Mouse (Mus musculus) thymus, postnatal 25 days (tissue): ENCODE measurements around the gene Ghitm.
"Not testable (repeated sequence)": the region's sequence is repeated elsewhere in the genome, so short reads cannot be mapped to it uniquely, and the experiment has no call there.

Source experiments
- DNase-seq: peaks from one replicate; pipeline ENCODE4 v3.0.0; 2022

Gene Ghitm

DNA sequence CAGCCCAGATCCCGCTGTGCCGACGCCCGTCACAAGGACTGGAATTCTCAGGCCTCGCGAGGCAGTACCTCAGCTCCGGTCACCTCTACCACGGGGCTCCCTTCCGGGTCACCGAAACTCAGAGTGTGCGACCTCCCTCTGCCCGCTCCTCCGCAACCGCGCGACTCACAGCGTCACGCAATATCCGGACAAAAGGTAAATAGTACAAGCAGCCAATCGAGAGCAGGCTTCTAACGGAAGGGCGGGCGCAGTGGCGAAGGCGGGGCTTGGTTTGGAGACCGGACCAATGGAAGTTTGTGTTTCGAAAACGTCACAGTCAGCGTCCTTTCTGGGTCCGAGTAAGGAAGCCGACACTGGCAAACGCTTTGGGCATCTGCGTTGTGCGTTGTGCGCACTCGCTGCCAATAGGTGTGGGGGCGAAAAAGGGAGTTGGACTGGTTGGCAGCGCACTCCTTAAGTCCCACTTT is at the start of gene Ghitm:
Ghitm (minus strand) TSS at position 146 of the 467 bp plus-strand sequence.
- DNase-seq, result peak; percentile 97

DNA sequence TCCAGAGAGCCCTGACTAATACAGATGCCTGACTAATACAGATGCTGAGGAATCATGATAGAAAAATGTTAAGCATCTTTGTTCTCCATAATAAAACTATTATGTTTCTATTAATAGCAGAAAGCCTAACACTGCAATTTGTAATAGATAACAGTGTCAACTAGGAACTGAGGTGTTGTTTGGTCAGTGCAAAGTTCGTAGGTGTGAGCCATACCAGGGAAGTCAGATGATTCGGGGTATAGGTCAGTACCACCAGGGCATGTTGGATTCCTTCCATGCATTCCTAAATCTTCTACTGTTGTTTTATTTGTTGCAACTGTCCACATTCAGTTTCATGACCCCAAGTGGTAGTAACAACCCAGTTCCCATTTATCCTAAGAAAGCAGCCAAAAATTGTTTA is 49.8 kb upstream of the Ghitm start:
- no peak for DNase-seq

DNA sequence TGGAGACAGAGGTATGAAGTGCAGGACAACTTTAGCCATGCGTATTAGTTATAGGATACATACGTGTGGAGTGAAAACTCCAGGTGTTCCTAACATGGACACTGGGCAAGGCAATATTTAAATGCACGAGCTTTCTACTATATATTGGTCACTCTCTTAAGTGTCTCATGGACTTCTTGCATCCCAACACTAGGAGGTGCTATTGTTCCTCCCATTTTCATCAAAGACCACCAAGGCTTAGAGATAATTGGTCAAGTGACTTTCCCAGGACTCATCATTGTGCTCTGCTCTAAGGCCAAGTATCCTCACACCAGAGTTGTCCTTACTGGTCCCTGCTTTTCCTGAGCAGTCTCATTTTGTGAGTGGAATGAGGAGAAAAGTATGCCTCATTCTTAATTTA is 39.4 kb upstream of the Ghitm start:
- DNase-seq, result no peak

DNA sequence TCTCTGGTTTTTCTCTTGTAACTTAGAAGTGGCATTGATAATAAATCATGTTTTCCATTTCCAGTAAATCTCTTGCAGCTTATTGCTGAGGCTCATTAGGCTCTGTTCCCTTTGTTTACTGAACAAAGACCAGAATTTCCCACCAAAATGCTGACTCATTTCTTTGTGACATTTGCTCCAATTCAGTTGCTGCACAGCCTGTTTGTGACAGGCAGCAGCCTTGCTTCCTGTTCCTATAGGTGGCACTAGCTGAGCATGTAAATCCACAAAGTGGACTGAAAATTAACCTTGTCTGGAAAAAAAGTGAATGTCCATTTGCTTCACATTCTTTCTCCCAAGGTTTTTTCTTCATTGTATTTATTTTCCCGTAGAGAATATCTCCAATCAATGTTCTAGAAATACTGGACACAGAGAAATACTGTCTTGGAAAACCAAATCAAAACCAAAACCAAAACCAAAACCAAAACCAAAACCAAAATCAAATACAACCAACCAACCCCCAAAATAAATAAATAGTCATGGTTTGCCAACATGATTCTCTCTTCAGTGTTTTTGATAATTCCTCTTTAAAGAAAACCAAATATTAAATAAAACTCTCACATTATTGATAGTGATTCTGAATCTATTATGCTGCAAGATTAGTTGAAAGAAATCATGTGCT is 30.3 kb upstream of the Ghitm start:
- DNase-seq, result no peak

DNA sequence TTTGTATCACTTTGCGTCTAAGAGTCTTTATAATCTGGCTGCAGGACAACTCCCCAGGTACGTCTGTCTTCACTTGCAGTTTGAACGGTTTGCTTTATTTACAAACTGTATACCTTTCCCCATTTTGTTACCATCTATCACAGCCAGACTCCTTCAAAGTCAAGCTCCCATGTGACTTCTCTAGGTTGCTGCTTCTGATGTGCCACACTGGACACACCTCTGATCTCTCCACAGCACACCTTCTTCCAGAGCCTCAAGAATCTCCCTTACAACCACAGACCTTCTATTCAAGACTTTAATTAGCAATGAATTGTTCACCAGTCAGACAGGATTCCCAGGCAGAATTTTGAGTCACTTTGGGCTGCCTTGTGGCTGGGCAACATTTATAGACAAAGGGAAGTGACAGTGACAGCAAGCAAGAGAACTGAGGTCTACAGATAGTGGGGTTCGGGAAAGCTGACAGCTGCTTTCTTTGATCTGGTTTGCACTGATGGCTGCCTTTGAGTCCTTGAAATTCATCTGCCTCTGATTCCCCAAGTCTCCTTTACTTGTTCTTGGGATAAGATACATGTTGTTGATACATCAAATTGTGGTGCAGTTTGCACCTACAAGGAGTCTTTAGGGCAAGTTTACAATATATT is 29.4 kb upstream of the Ghitm start:
- no peak for DNase-seq

DNA sequence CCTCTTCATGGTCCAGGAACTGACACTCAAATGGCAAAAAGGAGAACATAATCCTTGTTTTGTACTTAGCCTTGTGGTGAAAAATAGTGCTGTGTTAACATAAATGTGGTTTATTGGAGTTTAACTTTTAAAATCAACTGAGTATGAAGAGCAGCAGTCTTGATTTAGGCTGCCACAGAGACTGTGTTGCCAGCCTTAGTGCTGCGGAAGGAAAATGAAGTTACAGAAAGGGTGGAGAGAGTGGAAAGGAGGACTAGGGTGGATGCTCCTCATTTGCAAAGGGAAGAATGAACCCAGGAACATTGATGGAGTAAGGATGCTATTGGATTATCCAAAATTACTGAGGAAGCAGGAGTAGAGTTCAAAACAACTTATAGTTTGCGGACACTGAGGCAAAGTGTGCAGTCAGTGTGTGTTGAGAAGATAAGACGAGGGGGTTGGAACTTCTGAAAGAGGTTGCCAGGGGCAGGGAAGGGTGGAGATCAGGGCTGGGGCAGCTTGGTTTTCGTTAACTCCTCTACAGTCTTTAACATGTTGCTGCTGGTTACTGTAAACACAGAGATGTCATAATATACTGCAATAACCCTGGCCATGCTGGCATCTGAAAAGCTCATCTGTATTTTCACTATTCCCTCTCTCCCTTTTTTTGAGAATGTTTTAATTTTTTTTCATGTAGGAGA is 28.3 kb upstream of the Ghitm start:
- no peak for DNase-seq

DNA sequence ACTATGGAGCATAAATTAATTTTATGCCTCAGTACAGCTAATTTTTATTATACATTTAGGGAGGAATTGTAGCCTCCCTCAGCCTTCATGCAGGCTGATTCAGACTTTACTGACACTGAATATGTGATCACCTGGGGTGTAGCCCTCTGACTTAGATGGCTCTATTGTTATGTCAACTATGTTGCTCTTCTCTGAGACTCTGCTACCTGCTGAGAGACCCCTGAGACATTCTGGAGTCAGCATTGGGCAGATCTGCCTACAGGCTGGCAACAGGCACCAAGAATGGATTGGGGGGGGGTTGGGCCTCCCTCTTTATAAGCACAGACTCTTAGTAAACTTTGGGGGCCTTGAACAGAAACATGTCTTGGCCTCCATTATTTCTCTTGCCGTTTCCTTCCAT is 19.3 kb upstream of the Ghitm start:
- no peak for DNase-seq

DNA sequence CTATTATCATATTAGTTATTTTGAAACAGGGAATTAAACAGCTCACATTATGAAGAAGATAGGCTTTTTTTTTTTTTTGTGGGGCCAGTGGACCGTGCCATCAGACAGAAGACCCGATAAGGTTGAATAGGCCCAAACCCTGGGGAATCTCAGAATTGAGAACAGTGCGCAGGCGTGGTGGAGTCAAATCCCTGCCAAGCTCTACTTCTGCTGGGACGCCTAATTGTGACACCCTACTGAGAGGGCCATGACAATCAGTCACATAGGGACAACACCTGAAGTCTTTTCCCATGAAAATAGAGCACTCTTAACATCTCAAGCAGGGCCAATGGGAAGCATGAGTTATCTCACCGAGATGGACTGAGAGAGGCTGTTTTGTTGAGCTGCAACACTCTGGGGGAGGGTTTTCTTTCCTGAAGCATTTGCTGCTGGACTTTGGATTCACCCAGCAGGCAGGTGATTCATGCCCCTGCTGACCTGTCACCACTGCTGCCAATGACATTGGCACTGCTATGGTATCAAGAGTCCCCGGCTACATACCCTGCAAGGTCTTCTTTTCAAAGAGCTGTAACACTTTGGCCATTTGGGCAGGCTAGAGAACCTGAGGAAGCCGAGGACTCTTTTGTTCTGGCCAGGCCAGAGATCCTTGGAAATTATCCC is 4.1 kb upstream of the Ghitm start:
- no peak for DNase-seq

DNA sequence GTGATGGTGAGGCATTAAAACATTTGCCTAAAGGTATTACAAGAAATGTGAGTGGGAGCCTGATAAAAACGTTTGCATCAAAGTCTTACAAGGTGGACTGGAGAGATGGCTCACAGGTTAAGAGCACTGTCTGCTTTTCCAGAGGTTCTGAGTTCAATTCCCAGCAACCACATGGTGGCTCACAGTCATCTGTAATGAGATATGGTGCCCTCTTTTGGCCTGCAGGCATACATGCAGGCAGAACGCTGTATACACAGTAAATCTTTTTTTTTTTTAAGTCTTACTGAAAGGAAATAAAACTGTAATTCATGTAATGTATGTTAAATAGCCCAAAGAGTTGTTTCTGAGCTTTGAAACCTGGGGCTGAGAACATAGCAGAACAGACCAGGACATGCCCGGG is 2.5 kb upstream of the Ghitm start:
- not testable (repeated sequence) for DNase-seq

DNA sequence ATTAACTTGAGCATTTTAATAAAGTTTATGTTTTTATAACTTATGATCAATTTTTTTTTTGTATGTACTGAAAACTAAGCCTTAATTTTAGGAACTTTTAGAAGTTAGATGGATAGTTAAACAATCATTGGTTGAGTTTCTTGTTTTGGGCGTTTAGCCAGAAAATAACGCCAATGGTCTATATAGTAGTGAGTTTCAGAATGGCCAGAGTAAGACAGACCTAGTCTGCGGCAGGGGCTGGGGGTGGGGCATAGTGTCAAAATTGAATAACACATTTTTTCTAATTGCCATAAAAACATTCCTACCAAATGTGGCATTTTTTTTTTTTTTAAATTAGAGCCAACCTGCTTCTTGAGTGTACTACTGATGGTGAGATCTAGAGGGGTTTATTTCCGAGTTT is 1.0 kb upstream of the Ghitm start:
- DNase-seq, result no peak

DNA sequence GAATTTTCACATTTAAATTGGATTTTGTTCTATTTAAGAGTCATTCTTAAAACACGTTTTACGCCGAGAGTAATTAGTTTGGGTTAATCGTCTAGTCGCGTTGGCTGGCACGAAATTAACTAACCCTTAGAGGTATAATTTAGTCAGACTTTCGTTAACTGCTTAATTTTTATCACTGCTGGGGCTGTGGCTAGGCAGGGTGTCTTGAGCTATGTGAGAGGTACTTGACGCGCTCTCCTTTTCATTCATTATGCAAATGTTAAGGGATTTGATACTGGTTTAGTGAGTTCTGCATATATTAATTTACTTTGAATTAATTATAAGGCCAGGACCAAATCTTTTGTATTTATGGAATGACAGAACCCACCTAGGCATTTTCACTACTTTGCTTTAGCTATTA is 599 bp upstream of the Ghitm start:
- no peak for DNase-seq

DNA sequence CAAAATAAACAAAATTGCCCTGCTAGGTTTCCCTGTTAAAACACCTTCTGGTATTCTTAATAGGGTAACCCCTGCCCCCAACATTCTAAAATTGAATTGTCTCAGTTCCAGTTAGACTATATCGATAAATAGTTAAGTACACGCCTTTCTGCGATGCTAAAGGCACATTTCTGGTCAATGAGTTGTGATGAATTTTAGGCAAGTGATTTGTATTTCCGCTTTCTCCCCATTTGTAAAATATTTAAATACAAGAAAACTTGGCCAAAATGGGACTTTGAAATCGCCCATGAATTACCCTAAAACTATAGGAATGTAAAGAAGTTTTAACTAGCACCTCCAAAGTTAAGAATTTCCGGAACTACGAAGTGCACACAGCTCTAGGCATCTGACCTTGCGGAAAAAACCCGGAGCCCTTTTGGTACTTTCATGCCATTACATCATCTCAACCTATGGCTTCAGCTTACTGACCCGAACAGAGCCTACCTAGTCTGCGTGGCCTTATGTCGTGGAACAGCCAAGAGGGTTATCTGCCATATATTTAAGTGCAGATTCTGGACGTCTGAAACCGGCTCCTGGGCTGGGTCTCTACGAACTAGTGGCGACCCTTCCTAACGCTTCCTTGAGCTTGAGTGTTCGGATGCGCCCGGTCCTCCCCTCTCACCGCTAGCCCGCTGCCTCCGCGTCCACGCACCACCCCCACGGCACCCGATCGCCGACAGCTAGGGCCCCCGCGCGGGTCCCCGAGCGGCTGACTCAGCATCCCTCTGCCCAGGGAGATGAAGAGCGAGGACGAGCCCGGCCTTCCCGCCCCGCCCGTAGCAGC is 557 bp downstream of the Ghitm start:
- no peak for DNase-seq

DNA sequence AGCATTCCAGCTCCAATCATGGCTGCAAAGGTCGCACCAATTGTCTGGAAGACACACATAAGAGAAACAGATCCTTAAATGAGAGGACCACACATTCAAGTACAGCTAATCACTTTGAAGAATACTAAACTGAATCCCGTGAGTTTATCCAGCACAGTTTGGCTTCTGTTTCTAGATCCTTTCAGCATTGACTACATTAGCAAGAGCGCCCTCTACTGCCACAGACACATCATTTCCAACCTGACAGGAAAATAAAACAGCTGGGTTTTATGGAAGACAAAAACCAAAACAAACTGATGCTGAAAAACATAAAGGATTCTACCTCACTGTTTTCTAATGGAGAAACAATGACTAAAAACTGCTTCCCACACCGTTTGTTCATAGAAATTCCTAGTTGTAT is 7.4 kb downstream of the Ghitm start:
- peak; percentile 19 for DNase-seq

DNA sequence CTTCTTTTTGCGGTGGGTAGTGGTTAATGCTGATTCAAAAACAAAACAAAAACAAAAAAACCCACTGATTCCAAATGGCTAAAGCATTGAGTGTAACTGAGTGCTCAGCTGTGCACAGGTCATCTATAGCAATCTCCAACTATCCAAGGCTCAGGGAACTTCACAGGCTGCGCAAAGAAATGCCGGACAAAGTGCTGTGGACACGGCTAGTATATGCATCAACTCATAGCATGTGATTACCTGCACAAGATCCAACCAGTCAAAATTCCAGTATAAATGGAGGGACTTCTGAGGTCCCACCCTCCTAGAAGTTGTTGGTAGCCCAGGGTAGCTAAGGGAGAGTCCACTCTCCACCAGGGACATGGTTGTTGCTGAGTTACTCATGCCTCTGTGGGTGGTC is 15.8 kb downstream of the Ghitm start:
- DNase-seq, result no peak

DNA sequence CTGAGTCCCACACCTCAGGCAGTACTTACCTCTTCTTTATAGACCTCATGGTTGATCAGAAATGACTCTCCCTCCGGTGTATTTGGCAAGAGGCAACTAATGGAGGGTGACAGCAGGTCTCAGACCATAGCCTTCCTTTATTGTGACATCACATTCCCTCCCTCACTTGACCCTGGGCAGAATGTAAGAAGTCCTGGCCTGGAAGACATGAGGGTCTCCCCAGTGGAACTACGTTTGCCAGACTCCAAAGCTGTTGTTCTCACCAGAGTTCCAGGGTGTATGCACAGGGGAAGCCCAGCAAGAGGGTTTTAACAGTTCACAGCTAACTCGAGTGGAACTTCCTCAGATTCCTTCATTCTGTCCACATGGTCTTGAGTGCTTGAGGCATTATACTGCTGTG is 21.1 kb downstream of the Ghitm start, which contains the start of gene 2610528A11Rik:
2610528A11Rik (minus strand) TSS at position 101 of the 400 bp plus-strand sequence.
- no peak for DNase-seq

DNA sequence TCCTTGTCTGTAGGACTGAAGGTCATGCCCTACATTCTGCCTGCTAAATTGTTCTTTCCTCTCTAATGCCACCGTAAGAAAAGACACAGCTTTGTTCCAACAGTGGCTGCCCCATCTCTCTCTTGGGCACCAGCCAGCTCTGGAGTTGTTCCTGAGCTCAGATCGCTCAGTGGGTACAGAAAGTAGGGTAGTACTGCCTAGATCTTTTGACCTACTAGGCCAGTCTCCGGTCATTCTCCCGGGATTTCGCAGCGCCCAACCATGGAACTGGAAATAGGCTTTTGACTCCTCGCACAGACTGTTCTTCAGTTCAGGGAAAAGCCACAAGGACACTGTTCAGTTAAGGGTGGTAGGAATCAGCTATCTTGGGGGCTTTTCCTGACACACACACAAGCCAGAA is 22.1 kb downstream of the Ghitm start:
- DNase-seq, result no peak

DNA sequence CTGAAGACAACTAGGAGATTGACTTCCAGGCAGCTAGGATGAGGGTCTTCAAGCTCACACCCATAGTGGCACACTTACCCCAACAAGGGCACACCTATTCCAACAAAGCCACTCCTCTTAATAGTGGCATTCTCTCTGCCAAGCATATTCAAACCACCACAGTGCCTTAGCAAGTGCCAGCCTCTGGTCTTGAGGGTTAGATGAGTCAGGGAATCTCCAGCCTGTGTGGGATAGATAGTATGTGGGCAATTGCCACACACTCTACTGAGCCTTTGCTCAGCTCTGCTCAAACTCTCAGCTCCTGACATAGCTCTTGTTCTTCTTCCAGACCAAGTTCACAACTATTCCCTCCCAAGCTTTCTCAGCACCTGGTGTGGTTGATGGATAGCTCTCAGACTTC is 23.7 kb downstream of the Ghitm start:
- no peak for DNase-seq

DNA sequence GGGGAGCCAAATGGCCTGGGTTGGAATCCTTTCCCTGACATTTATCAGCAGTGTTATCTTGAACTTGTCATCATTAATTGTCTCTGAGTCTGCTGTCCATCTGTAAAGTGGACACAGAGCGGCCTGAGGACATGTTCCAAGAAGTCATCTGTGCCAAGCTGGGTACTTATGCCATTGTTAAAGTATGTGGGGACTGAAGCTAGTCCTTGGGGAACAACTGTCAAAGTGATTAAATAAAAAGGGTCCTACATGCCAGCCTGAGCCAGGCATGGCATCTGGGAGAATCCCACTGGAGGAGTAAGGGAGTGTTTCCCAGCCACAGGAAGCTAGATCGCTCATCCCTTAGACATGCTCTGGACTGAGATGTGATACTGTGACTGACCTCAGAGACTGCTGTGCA is 24.6 kb downstream of the Ghitm start:
- DNase-seq, result no peak

DNA sequence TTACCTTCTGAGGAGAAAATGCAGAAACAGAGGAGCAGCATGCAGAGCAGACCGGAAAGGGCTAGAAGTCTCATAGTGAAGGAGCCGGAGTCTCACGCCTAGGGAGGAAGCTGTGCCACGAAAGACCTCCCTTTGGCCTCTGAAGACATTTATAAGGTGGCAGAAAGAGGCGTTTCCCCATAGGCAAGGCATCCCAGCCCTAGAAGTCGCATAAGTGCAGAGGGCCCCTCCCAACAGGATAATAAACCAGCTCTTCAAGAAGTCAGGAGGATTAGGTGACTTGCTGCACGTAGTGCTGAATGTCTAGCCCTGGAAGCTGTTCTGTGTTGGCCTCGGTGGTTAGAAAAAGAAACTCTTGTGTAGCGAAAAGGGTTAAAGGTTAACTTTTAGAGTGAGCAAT is 25.1 kb downstream of the Ghitm start:
- DNase-seq, result no peak

DNA sequence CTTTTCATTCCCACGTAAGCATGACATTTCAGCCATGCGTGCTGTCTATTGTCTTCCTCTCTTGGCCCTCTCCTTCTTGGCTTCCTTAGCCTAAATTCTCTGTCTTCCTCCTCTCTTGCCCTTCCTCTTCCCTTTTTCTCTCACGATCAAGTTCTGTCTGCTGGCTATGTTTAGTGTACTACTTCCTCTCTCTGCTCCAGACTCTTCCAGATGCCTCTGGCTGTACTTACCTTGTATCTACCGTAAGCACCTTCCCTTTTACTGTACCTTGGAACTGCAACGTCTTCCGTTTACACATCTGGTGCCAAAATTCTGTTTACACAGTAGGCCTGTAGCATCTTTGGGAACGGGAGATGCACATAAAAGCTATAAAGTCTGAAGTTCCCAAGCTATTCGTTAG is 25.6 kb downstream of the Ghitm start:
- no peak for DNase-seq

DNA sequence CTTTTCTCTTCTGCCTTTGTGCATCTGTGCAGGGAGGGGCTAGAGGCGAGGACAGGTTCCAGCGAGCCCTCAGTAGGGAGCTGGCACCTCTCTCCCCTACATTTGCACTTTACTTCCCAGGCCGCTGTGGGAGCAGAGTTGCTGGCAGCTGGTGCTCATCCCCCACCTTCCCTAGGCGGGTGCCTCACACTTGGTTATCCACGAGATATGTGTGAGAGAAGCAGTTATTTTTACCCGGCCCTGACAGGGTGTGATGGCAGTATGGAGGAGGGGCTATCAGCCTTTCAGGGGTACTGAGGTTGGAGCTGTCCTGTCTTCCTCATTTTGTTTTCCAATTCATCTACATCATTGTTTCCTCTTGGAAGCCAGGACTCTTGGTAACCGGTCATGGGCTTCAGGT is 29.2 kb downstream of the Ghitm start:
- DNase-seq, result no peak

DNA sequence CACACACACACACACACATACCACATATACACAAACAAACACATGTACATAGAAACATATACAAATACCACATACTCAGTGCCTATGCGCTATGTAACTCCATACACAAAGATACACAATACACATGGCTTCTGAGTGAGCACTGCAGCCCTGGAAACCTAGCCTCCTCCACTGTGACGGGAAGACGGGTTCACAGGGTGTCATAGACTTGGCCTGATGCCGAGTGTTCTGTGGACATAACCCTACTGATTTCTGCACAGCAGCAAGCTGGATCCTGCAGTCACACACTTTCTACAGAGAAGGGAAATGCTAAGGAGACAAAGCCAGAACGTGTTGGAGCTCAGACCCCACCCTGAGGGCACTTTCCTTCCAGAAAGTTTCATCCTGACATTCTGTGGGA is 30.3 kb downstream of the Ghitm start:
- no peak for DNase-seq

DNA sequence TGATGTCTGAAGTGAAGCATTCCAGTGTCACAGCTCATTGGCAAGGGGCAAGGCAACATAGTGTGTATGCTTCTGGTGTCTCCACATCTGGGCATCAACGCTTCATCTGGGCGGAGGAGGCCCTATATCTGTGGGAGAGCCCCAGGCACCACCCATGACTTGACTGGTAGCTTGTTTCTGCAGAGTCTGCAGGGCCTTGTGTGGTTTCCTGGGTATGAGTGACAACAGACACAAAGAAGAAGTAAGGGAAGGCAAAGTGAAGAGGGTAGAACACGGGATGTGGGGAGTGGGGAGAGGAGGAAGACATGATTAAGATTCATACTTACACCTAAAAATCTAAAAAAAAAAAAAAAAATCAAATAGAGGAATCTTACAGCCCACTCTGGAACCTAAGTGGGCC is 32.6 kb downstream of the Ghitm start:
- no peak for DNase-seq
